Mouse (Mus musculus) frontal cortex, adult (tissue): ENCODE data around the gene Alg14.

Experiments
- ATAC-seq: cut with Nextera tagmentation; 2 replicates; pipeline ENCODE4 v1.9.2; 2017; ENCODE audit warnings: mild to moderate bottlenecking, moderate library complexity, mixed read lengths; ENCODE audit not compliant: low TSS enrichment

Gene Alg14

DNA sequence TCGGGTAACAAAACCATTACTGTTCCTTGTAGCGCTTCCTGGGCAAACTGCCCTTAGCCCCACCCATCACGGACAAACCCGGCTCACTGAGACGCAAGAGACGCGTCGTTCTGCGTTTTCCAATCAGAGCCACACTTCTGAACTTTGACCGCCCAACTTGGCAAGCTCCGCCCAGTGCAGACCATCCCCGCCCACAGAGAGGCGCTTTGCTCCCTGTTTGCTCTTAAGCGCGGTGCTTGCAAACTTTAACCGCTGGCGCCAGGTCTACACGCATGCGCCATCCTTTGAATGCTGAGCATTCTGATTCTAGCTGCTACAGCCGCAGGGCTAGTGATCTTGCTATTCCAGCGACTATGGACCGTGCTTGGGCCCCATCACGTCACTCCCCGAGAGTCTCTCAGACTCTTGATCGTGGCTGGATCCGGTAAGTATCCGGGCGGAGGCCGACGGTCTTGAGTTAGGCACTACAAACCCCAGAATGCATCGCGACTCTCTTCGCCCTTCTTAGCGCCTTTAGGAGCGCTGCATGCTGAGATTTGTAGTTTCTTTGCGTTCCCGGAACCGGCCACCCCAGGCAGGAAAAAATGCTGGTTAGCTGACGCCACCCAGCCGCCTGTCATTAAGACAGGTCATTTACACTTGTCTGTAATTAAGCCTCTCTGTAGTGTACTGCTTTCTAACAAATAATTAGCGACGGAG lies at the start of gene Alg14:
Alg14 (plus strand) TSS at position 214 of the 699 bp plus-strand sequence.
- peak; percentile 94 for ATAC-seq

DNA sequence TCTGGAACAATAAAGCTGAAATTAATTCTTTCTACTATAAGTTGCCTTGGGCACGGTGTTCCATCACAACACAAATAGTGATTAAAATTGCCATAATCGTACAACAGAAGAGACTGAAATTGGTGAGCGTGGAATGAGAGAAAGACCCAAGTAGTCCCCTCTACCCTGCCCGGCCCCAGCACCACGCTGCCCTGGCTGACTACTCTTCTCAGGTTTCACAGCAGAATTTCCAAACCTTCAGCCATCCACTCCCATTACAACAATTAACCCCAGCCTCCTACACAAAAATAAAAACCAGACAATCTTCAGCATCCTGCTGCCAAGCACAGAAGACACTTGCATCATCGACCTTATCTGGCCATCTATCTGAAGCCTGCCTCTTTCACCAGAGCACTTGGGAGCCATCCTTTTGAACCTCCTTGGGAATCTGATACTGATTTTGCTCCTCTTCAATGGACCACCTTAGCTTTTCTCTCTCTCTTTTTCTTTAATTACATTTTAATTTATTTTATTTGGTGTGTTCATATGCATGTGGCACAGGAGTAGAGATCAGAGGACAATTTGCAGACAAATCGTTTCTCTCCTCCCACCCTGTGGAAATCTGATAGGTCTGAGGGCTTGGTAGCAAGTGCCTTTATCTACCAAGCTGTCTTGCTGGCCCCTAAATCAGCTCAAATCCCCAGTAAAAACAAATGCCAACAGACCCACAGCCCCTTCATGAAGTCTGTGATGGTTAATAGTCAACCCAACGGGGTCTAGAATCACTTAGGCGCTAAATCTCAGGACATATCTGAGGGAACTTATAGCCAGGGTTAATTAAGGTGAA lies 49.2 kb upstream of the Alg14 start:
- no peak for ATAC-seq

DNA sequence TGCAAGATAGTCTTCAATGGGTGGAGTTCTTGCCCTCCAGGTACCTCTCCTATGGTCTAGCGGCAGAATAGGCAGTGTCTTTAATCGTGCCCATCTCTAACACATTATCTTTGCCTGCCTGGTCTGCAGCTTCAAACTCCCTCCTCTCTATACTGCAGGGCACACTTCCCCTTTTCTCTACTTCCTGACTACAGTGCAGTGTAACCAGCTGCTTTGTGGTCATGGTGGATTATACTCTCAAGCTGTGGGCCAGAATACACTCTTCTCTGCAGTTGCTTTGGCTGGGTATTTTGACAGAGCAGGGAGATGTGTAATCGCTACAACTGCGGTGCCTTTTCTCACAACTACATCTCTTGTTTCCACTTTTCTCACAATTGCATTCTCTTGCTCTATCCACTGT lies 48.6 kb upstream of the Alg14 start:
- no peak for ATAC-seq

DNA sequence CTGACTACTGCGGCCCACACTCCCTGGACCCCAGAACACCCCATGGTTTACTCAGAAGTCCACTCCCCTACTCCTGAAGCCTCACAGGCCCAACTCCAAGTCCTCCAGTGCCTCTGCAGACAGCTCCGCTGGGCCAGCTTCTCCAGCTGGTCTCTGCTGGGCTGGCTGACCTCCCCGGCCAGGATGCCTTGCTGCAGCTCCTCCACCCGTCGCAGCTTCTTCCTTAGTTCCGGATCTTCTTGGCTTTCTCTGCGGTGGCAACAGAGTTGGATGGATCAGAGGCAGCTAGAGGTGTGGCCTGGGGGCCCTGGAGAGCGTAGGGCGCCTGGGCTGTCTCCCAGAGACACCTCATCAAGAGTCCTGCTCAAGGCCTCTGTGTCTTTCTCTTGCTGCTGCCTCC lies 41.5 kb upstream of the Alg14 start:
- ATAC-seq, result no peak

DNA sequence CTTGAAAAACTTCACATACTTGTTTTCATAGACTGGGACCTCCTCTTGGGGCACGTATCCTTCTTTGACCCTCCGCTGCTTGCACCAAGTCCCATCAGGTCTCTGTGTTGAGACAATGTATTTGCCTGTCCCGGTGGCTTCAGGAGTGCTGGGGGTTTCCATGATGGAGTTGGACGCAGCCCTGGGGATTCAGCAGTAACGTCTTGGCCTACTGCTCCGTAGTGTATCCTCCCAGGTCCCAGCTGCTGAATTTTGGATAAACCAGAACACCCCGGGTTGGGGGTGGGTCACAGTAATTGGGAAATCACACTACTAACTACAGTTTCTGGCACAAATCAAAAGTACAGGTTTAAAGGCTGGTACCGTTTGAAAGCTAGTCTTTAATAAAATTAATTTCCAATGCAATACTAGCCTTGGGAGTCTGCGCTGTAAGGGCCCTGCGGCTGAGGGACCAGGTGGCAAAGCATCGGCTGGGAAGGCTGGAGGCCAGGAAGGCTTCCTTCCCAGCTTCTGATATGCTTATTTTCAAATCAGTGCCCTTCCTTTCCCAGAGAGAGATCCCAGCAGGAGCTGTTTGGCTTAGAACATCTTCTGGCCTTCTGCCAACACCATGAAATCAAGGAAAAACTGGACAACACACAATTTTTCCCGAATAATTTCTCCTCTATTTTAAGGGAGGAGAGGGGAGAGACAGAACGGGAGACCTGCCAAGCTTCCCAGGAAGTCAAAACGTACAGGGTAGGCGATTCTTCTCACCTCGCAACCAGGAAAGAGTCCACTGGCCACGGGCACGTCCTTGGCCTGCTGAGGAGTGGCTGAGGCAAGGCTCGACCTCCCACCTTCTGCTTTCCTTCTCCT lies 40.8 kb upstream of the Alg14 start:
- ATAC-seq, result peak; percentile 66

DNA sequence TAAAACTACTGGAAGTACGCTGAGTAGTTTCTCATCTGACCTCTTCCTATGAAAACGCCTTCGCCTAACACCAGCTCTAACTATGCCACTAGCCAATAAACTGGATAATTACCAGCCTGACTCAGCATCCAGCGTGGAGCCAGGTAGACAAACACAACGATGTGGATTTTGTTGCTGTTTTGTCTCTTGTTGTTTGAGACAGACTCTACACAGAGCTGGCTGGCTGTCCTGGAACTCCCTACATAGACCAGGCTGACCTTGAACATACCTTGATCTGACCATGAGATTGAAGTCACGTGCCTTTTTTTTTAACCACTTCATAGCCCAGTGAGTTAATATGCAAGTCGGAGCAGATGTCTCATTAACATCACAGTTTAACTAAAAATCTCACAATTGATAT lies 36.1 kb upstream of the Alg14 start:
- ATAC-seq, result no peak

DNA sequence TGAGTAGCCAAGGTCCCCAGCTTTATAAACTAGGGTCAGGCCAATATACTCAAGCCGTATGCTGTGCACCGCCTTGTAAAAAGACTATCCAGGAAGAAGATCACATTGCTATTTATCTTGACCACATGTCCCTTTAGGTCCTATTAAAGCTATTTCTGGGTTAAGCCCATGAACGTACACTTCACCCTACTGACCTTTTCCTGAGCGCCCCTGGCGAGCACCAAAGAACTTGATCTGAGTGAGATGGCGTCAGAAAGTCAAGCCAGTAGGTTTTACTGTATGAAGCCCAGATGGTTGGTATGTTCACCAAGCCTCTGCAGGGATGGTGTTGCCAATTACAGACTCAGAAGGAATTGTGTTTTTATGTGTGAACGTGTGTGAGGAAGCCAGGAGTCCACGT lies 35.4 kb upstream of the Alg14 start:
- no peak for ATAC-seq

DNA sequence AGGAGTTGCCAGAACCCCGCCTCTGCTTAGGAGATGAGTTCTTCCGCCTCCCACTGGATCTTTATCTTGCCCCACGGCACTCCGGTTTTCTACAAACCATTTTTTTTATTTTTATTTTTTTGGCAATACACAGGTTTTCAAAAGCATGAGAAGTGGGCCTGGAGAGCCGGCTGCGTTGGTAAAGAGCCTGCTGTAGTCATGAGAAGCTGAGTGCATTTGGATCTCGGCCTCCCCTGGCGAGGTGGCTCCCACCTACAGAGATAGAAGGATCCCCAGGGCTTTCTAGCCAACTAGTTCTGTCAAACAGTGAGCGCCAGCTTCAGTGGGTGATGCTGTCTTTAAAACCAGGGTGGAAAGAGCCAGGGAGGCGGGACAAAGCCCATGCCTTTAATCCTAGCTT lies 34.2 kb upstream of the Alg14 start:
- peak; percentile 75 for ATAC-seq

DNA sequence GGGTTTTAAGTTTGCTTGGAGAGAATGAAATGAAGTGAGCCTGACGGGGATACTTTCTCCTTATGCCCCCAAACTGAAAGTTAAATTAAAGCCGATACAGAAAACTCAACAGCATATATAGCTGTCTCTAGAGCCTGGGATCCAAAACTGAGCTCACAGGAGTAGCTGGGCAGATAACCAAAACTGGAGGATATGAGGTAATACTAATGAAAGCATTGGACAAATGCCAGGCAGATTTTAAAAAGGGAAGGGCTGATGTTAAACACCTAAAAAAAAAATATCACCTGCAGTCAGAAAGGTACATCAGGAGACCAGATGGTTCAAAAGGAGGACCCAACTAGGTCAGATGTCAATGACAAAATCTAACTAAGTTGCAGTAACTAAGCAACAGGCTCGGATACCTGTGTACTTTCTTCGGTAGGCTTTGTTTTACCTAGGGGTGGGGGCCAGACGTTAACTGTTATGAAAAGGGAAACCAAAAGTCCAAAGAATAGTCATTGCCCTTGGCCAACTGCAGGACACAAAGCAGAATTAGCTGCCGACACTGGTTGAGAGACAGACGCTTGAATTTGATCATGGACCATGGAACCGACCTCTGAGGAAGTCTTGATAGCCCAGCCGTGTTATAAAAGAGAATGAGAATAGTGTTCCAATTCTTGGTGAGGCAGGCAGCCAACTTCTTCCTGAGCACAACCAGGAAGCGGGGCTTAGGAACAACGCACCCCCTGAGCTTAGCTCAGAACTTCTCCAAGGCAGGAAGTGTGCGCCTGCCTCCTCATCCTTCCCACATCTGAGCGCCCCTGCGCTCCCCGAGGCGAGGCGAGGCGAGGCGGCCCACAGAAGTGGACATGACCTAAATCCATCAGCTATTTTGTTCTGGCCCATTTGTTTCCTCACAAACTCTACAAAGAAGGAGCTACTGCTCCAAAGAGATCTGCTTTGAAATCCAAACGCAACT lies 32.8 kb upstream of the Alg14 start:
- peak; percentile 35 for ATAC-seq

DNA sequence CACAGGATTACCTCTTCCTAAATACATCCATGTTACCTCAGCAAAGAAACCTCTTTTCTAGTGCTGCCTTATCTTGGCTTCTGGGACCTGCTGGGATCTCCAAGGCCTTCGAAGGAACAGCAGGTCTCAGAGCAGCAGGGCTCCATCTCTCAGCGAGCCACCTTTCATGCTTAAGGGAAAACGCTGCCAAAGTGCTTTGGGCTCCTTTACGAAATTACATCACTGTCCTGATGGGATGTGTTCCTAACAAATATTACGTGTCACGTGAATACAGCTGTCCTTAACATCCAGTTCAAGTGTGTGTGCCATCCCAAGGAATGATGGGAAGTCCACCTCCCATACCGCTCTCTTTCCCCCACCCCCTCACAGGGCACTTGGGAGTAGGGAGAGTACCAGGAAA lies 31.5 kb upstream of the Alg14 start:
- no peak for ATAC-seq

DNA sequence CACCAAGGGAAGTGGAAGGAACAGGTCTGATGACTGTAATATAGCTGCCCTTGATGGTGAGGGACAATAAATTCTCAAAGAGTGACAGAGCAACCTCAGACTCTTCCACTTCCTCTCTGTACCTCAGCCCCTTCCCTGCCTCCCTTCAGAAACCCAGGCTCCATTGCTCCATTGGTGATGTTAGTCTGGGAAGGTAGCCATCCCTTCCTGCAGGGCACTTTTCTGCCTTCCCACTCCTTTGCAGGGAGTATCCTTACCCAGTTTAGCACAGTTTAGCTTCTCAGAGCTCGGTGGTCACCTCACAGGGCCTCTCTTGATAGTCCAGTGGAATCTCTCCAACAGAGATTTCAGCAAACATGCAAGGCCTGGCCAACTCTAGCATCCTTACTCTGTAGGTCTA lies 30.7 kb upstream of the Alg14 start:
- no peak for ATAC-seq

DNA sequence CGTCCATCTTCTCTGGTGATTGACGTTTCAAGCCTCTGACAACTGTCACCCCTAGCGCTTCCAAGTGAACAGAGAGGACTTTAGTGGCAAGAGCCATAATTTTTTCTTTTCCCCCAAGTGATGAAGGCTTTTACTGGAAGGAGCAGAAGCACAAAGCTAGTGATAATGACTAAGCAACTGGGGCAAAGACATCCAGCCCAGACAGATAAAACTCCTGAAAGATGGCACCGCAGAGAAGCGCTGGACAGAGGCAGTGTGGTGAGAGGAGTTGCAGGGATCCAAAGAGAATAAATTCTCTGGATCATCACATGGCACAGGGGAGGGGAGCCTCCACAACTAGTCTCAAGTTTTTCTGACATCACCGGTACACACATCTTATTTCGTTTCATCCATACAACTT lies 30.3 kb upstream of the Alg14 start:
- no peak for ATAC-seq

DNA sequence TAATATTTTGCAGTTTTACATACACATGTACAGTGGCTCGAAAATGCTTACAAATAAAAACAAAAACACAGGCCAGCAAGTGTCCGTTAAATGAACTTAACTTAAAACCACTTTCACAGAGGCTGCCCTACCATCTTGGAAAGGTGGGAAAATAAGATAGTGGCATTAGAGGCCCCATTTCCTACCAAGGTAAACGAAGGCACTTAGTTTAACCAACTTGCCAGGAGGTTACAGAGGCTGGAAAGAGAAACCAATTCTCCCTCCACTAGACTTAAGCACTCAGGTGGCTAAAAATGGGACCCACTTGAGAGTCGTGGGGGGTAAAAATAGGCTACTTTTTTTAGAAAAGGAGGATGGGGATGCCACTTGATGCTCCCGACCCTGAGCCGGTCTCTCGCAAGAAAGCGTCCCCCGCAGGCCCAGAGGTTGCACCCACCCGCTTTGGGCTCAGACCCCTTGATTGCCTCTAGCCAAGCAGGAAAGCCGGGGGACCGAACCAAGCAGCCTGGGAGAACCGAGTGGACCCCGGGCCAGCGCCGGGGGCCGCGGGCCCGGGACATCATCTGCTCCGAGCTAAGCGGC lies 29.5 kb upstream of the Alg14 start:
- ATAC-seq, result no peak

DNA sequence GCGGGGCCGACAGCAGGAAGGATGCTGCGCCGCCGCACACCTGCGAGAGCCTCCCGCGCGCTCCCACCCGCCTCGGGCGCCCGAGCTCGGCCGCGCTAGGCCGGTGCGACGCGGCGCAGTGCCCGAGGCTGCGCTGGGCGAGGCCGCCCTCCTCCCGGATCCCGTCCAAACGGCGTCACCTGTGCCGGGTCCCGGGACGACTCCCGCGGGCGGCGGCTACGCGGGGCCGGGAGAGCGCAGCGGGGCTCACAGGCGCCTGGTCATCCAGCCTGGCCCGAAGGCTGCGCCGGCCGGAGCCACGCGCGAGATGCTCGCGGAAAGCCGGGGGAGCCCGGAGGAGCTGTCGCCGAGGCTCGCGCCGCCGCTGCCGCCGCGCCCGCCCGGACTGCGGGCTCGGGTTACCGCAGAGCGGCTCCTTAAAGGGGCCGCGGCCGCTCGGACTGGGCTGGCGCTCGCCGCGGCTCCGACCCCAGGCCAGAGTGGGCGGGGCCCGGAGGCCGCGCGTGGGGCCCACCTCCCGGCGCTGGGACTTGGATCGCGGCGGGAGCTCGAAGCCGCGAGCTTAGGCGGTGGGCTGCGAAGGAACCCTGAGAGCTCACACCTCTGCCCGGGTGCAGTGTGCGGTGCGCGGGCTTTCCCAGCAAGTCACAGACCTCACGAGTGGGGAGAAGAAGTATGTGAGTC lies 28.9 kb upstream of the Alg14 start:
- peak; percentile 51 for ATAC-seq

DNA sequence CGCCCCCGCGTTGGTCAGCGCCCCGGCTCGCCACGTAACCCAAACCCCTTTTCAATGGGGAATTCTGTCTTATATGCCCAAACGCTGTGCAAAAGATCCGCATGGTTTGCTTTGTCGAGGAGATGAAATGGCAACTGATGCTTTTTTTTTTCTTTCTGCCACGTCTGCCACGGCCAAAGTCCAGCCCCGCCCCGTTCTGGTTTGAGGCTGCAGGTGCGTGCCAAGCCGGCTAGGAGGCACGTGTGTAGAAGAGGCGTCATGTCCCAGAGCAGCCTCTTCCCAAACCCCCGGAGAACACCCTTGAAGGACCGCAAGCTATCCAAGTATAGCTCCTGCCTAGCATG lies 28.4 kb upstream of the Alg14 start:
- ATAC-seq, result peak; percentile 43

DNA sequence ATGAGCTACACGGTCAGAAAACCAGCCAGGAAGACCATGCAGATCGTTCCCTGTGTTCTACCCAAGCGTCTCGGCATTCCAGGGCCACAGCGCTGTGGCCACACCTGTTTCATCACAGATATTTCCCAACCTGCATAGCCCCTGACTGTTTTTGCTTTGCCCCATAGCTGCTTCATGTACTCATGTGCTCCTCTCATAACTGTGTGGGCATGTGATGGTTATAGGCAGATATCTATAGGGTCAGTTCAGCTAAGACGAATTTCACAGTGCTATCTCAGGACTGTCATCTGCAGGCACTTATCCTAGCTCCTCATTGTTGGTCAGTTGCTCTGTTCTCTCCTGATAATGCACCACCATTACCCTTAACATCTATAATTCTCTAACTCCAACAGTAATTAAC lies 27.3 kb upstream of the Alg14 start:
- ATAC-seq, result no peak

DNA sequence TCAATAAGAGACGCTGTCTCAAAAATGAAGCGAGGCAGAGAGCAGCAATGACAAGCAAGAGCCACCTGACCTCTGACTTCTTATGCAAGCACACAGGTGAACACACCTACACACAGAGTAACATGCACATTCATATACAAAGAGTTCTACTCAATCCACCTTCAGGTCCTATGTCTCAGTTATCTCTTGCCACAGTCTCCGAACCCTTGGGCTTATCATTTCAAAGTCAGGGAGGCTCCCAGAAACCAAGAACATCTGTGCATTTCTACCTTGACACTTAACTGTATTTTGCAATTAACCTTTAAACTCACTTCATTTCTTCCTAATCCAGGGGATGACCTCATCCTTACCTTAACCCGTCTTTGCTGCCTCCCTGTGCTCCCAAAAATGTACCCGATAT lies 24.3 kb upstream of the Alg14 start:
- ATAC-seq, result no peak

DNA sequence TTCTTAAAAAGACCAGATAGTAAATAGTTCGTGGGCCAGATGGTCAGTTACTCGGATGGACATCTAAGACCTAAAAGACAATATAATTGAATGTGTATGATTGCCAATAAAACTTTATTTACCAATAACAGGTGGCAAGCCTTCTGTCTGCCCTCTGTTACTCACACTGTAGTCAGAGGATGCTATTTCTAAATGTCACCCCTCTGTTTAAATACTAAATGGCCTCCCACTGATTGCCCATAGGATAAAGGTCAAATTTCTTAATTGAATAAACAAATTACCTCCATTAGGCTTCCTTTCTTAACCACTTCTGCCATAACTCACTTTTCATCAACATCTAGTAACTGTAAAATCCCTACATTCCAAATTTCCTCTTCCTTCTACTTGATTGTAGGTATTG lies 19.0 kb upstream of the Alg14 start:
- ATAC-seq, result no peak

DNA sequence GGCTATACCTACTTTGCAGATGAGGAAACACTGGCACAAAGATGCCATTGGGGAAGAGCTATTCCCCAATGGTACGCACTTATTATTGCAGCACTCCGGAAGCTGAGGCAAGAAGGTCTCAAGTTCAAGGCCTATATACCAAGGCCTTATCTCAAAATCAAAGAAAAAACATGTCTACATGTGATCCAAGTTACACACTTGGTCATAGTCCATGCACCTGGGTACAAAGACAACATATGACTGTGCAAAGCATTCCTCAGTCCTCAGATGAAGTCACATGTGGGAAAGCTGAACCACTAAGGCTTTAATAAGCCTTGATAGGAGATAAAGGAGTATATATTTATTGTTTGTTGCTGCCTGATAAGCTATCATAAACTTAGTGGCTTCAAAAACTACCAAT lies 17.6 kb upstream of the Alg14 start:
- ATAC-seq, result no peak

DNA sequence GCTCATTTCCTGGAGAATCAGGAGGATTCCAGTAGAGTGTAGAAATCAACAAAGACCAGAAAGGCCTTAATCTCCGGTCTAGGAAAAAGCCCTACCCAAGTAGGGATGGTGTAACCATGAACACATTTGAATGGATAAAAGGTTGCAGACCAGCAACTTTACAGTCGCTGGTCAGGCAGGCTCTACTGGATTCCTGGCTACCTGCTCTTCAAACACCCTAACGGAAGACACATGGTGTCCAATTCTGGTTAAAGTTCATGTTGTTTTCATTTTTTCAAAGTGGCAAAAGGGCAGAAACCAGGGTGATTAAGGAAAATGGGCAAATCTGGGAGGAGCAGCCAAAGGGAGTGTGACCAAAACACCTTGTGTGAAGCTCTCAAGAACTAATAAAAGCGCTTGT lies 14.6 kb upstream of the Alg14 start:
- ATAC-seq, result no peak

DNA sequence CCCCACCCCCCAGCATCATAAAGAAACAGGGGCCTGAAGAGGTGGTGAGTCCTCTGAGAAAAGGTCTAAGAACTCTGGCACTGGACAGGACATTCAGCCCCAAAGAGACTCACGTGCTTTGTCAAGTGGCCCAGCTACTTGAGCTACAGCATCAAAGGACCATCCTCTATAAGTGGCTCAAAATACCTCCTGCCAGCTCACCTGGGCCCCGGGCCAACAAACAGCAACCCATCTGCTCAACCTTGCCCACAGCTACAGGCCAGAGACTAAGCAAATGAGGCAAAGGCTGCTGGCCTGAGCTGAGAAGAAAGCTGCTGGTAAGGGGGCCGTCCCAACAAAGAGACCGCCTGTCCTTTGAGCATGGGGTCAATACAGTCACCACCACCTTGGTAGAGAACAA lies 14.0 kb upstream of the Alg14 start:
- no peak for ATAC-seq
